Comparison of ENCODE assay signal across 7 mouse cellular contexts in the genomic region with DNA sequence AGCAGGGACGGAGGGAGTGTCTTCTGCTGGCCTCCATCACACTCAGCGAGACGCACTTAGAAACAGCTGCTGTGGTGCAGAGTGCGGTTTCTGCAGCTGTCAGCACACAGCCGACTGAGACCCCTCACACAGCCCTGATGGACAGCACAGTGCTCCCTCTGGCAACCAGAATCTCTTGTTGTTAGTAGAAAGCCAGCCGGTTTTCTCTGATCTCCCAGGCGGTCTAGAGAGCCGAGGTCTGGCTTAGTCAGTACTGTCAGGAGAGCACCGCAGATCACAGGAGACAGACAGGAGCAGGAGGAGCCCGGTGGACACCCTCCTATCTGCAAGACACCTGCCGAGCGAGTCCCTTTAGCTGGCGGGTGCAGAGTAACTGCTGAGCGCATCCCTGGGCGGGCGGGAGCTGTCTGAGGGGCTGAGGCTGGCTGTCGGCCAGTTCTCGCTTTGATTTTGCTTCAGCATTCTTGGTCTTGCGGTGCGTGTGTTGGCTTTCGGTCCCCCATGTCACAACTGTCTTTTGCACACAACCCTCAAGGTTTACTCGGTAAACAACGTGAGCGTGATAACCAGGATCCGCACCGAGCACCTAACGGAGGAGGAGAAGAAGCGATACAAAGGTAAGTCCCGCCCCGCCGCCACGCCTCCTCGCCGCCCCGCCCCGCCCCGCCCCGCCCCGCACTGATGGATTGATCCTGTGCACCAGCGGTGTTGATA. TPM values are rescaled to one million over a fixed set of nuclear protein-coding genes. Genes with fewer than 3 reads are reported as not detected.
DNase-seq lines count a peak whose midpoint lies in the region; ATAC-seq lines count a peak whose summit lies in the region.

No protein-coding gene starts in this region.

- ATAC-seq in hindbrain, embryonic 16.5 days: peak; percentile 72
- ATAC-seq in midbrain, embryonic 14.5 days (ENCODE audit: low FRiP score, low TSS enrichment): peak; percentile 58; the same call in 1 of the 2 replicates

- no peaks in the 10 kb centered on the region for H3K9me3 ChIP-seq in hindbrain, embryonic 16.5 days (ENCODE audit: control insufficient read depth, low read length)
- H3K9me3 ChIP-seq in midbrain, embryonic 14.5 days (ENCODE audit: control insufficient read depth, low read length): no peaks in the 10 kb centered on the region

- peaks cover 47% of the 10 kb centered on the region for H3K36me3 ChIP-seq in hindbrain, embryonic 16.5 days (ENCODE audit: control insufficient read depth, insufficient read depth, low read length)
- H3K36me3 ChIP-seq in midbrain, embryonic 14.5 days (ENCODE audit: control insufficient read depth, insufficient read depth, low read length): peaks cover 79% of the 10 kb centered on the region

- peak; percentile 56 for DNase-seq in left cerebral cortex, postnatal 4 days
- DNase-seq in left cerebral cortex, adult 18-20 months (ENCODE audit: low spot score in 2 of 2): no peak
- DNase-seq in cerebellum, postnatal 4 days (ENCODE audit: low spot score in 2 of 2): peak; percentile 33 to 40
- peak; percentile 71 for DNase-seq in midbrain, embryonic 14.5 days
- no peak for DNase-seq in layer of hippocampus, postnatal 36 days
- no peak for DNase-seq in left cerebral cortex, postnatal 36 days (ENCODE audit: low spot score in 2 of 2)

- peak overlapping the region; percentile 21 for H3K4me3 ChIP-seq in hindbrain, embryonic 16.5 days (ENCODE audit: low read length)
- peak overlapping the region; percentile 27 for H3K4me3 ChIP-seq in midbrain, embryonic 14.5 days (replicated peaks; ENCODE audit: low read depth, low read length)

- 6% methylated on average over 40 of the region's 40 CpGs for WGBS in hindbrain, embryonic 16.5 days
- WGBS in midbrain, embryonic 14.5 days: 4% methylated on average over 40 of the region's 40 CpGs

- peak overlapping the region; percentile 46 for H3K9ac ChIP-seq in hindbrain, embryonic 16.5 days (ENCODE audit: low read depth, low read length)
- peak overlapping the region; percentile 34; the same call in 1 of the 2 replicates for H3K9ac ChIP-seq in midbrain, embryonic 14.5 days (replicated peaks; ENCODE audit: low read length)

- H3K27ac ChIP-seq in hindbrain, embryonic 16.5 days (ENCODE audit: low read depth, low read length): peak overlapping the region; percentile 64
- peak overlapping the region; percentile 76 for H3K27ac ChIP-seq in midbrain, embryonic 14.5 days (replicated peaks; ENCODE audit: low read depth, low read length)

- H3K27me3 ChIP-seq in hindbrain, embryonic 16.5 days (replicated peaks; ENCODE audit: control insufficient read depth, insufficient read depth, low read length): no peaks in the 10 kb centered on the region
- H3K27me3 ChIP-seq in midbrain, embryonic 14.5 days (ENCODE audit: control insufficient read depth, insufficient read depth, low read length): no peaks in the 10 kb centered on the region

- intact Hi-C loops in left cerebral cortex, postnatal 4 days (cut with DNase I): no loop called here
- intact Hi-C loops in left cerebral cortex, postnatal 36 days (cut with DNase I): no loop called here

- peaks cover 12% of the 10 kb centered on the region for H3K4me1 ChIP-seq in hindbrain, embryonic 16.5 days (ENCODE audit: control insufficient read depth, insufficient read depth, low read depth, low read length)
- peaks cover 18% of the 10 kb centered on the region for H3K4me1 ChIP-seq in midbrain, embryonic 14.5 days (ENCODE audit: control insufficient read depth, insufficient read depth, low read length)

- H3K4me2 ChIP-seq in hindbrain, embryonic 16.5 days (ENCODE audit: low read length): peak overlapping the region; percentile 56
- peak overlapping the region; percentile 58 for H3K4me2 ChIP-seq in midbrain, embryonic 14.5 days (ENCODE audit: low read length)

RNA-seq across cellular contexts. Expression of gene Git2, which starts 21.1 kb away (rescaled TPM):
- 10 to 100 TPM; 58.3 to 59.1 TPM for total RNA-seq in left cerebral cortex, postnatal 4 days (2021)
- total RNA-seq in left cerebral cortex, adult 18-20 months (2021): 10 to 100 TPM; 39.2 to 49.6 TPM
- 40.6 and 50.2 TPM in 2 replicates for polyA plus RNA-seq in hindbrain, embryonic 16.5 days (2015; fragmentation: Nextera tagmentation; extraction: Ambion mirVana)
- 36.3 and 39.5 TPM in 2 replicates for polyA plus RNA-seq in midbrain, embryonic 14.5 days (2014; fragmentation: Nextera tagmentation; extraction: Ambion mirVana)
- total RNA-seq in layer of hippocampus, postnatal 36 days (2021): 10 to 100 TPM; 42.4 to 45.4 TPM
- 10 to 100 TPM; 32.0 to 46.1 TPM for total RNA-seq in left cerebral cortex, postnatal 36 days (2021)

RNA-seq across cellular contexts. Expression of gene Ankrd13a, which starts 22.0 kb away (rescaled TPM):
- total RNA-seq in left cerebral cortex, postnatal 4 days (2021): 10 to 100 TPM; 42.5 to 42.9 TPM
- total RNA-seq in left cerebral cortex, adult 18-20 months (2021): 10 to 100 TPM; 31.2 to 33.8 TPM
- polyA plus RNA-seq in hindbrain, embryonic 16.5 days (2015; fragmentation: Nextera tagmentation; extraction: Ambion mirVana): 11.9 and 27.7 TPM in 2 replicates
- 40.9 and 48.5 TPM in 2 replicates for polyA plus RNA-seq in midbrain, embryonic 14.5 days (2014; fragmentation: Nextera tagmentation; extraction: Ambion mirVana)
- 10 to 100 TPM; 37.2 to 47.9 TPM for total RNA-seq in layer of hippocampus, postnatal 36 days (2021)
- total RNA-seq in left cerebral cortex, postnatal 36 days (2021): 10 to 100 TPM; 34.7 to 35.4 TPM

RNA-seq across cellular contexts. Expression of gene 1500011B03Rik, which starts 26.8 kb away (rescaled TPM):
- 100 to 1,000 TPM; 166 to 169 TPM for total RNA-seq in left cerebral cortex, postnatal 4 days (2021)
- total RNA-seq in left cerebral cortex, adult 18-20 months (2021): 100 to 1,000 TPM; 160 to 161 TPM
- 285 and 306 TPM in 2 replicates for polyA plus RNA-seq in hindbrain, embryonic 16.5 days (2015; fragmentation: Nextera tagmentation; extraction: Ambion mirVana)
- polyA plus RNA-seq in midbrain, embryonic 14.5 days (2014; fragmentation: Nextera tagmentation; extraction: Ambion mirVana): 276 and 315 TPM in 2 replicates
- total RNA-seq in layer of hippocampus, postnatal 36 days (2021): 100 to 1,000 TPM; 156 to 157 TPM
- 100 to 1,000 TPM; 169 to 176 TPM for total RNA-seq in left cerebral cortex, postnatal 36 days (2021)

RNA-seq across cellular contexts. Expression of gene 4930519G04Rik, which starts 57.0 kb away (rescaled TPM):
- not detected for total RNA-seq in left cerebral cortex, postnatal 4 days (2021)
- total RNA-seq in left cerebral cortex, adult 18-20 months (2021): not detected
- not detected in 2 replicates for polyA plus RNA-seq in hindbrain, embryonic 16.5 days (2015; fragmentation: Nextera tagmentation; extraction: Ambion mirVana)
- polyA plus RNA-seq in midbrain, embryonic 14.5 days (2014; fragmentation: Nextera tagmentation; extraction: Ambion mirVana): not detected in 2 replicates
- not detected for total RNA-seq in layer of hippocampus, postnatal 36 days (2021)
- total RNA-seq in left cerebral cortex, postnatal 36 days (2021): not detected

Comparison
In these comparisons a context has a peak if more than half of its experiments do, and no peak if none do; other contexts are left out.
1. DNase-seq: peak in left cerebral cortex, postnatal 4 days (single experiment), cerebellum, postnatal 4 days (2 of 2) and midbrain, embryonic 14.5 days (single experiment); none in left cerebral cortex, adult 18-20 months (0 of 2), layer of hippocampus, postnatal 36 days (0 of 2) and left cerebral cortex, postnatal 36 days (0 of 2).